Mouse (Mus musculus) kidney, postnatal 25 days (tissue): ENCODE measurements at regions not wholly inside any gene's neighbourhood (a gene's known extent, or its start where the extent isn't known, plus 50 kb on each side); places are given as distances from the start of the nearest gene placed in this dataset.
"Not testable (repeated sequence)": the region's sequence is repeated elsewhere in the genome, so short reads cannot be mapped to it uniquely, and the experiment has no call there.

Experiments
- DNase-seq, 2 experiments: peaks; one replicate each; pipeline ENCODE4 v3.0.0; 2021; ENCODE audit warnings: mixed read lengths in 2 of 2

GRCm38 (mm10) chr13:82058872-82059271 is 276.0 kb downstream of the Cetn3 start:
- DNase-seq = no peak

- DNase-seq = peak; percentile 57 to 60
Measured at GRCm38 (mm10) chr13:82059498-82059897, 276.6 kb downstream of the Cetn3 start.

- not testable (repeated sequence) for DNase-seq
Measured at GRCm38 (mm10) chr13:82063880-82064279, 281.0 kb downstream of the Cetn3 start.

GRCm38 (mm10) chr13:82066174-82066573 is 283.3 kb downstream of the Cetn3 start:
- DNase-seq = no peak

- no peak for DNase-seq
Measured at GRCm38 (mm10) chr13:82066674-82067270, 283.9 kb downstream of the Cetn3 start.

- no peak for DNase-seq
Measured at GRCm38 (mm10) chr13:82072449-82072848, 289.6 kb downstream of the Cetn3 start.

- no peak for DNase-seq
Measured at GRCm38 (mm10) chr13:82073343-82073742, 290.5 kb downstream of the Cetn3 start.

- DNase-seq = no peak
Measured at GRCm38 (mm10) chr13:82081375-82081774, 298.5 kb downstream of the Cetn3 start.

GRCm38 (mm10) chr13:82087635-82088034 is 304.8 kb downstream of the Cetn3 start:
- DNase-seq = no peak

- peak; percentile 41 to 49 for DNase-seq
Measured at GRCm38 (mm10) chr13:82092186-82092585, 309.3 kb downstream of the Cetn3 start.

- no peak for DNase-seq
Measured at GRCm38 (mm10) chr13:82106032-82106431, 323.2 kb downstream of the Cetn3 start.

GRCm38 (mm10) chr13:82129777-82130735 is 347.2 kb downstream of the Cetn3 start:
- no peak for DNase-seq
